Mouse (Mus musculus) MEL (cell line): ENCODE results near the gene Hoxc9.

Experiments used
- CHD1 ChIP-seq: IDR thresholded peaks from 2 replicates; pipeline ENCODE4 v1.6.1; 2012; ENCODE audit warnings: low read depth, mild to moderate bottlenecking, inconsistent platforms, low read length, improper control_type of control experiment
- CTCF ChIP-seq, 3 experiments: IDR thresholded peaks in 2 of 3; conservative IDR thresholded peaks in 1 of 3; 2 replicates each; pipeline ENCODE4 v1.5.1; 2011 to 2012; ENCODE audit warnings: low read length in 3 of 3, low read depth in 2 of 3, mild to moderate bottlenecking in 2 of 3, improper control_type of control experiment in 1 of 3, inconsistent platforms in 1 of 3, mixed read lengths in 1 of 3, moderate library complexity in 1 of 3; ENCODE audit not compliant: control insufficient read depth in 1 of 3, insufficient read depth in 1 of 3, poor library complexity in 1 of 3, severe bottlenecking in 1 of 3
- EP300 ChIP-seq, 2 experiments: IDR thresholded peaks; 2 replicates each; pipeline ENCODE4 v1.6.1; 2011; ENCODE audit warnings: improper control_type of control experiment in 2 of 2, low read length in 2 of 2, low read depth in 1 of 2, mild to moderate bottlenecking in 1 of 2
- HCFC1 ChIP-seq: IDR thresholded peaks from 2 replicates; pipeline ENCODE4 v1.6.1; 2012; ENCODE audit warnings: low read depth, mild to moderate bottlenecking, inconsistent platforms, low read length, improper control_type of control experiment, moderate library complexity
- MAX ChIP-seq: IDR thresholded peaks from 2 replicates; pipeline ENCODE4 v1.6.1; 2011; ENCODE audit warnings: low read length, improper control_type of control experiment
- POLR2A ChIP-seq, 2 experiments: IDR thresholded peaks; 2 replicates each; pipeline ENCODE4 v1.6.1; 2011 to 2012; ENCODE audit warnings: low read length in 2 of 2, mild to moderate bottlenecking in 2 of 2, control low read depth in 1 of 2, improper control_type of control experiment in 1 of 2, low read depth in 1 of 2, moderate library complexity in 1 of 2; ENCODE audit not compliant: control insufficient read depth in 1 of 2, insufficient read depth in 1 of 2, poor library complexity in 1 of 2
- UBTF ChIP-seq: IDR thresholded peaks from 2 replicates; pipeline ENCODE4 v1.6.1; 2012; ENCODE audit warnings: low read depth, mild to moderate bottlenecking, inconsistent platforms, low read length, improper control_type of control experiment, moderate library complexity, borderline replicate concordance; ENCODE audit not compliant: insufficient read depth
- USF1 ChIP-seq: IDR thresholded peaks from 2 replicates; pipeline ENCODE4 v1.6.1; 2014; ENCODE audit warnings: low read depth, mild to moderate bottlenecking, inconsistent platforms, low read length, improper control_type of control experiment, moderate library complexity
- ZC3H11A ChIP-seq: IDR thresholded peaks from 2 replicates; pipeline ENCODE4 v1.6.1; 2012; ENCODE audit warnings: low read depth, mild to moderate bottlenecking, inconsistent platforms, low read length, improper control_type of control experiment

DNA sequence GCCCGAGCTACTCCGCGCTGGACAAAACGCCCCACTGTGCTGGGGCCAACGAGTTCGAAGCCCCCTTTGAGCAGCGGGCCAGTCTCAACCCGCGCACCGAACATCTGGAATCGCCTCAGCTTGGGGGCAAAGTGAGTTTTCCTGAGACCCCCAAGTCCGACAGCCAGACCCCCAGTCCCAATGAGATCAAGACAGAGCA lies 9.0 kb upstream of the Hoxc9 start, which contains the start of gene Hoxc5:
- TF ChIP-seq UBTF (no peak), CHD1 (no peak; the same call in 1 of the 2 replicates), MAX (no peak), ZC3H11A (no peak), HCFC1 (no peak), CTCF (IDR thresholded peaks at IDR 0.05 in 2 of 3, conservative IDR thresholded peaks at IDR 0.05 in 1 of 3; ENCODE audit: control insufficient read depth in 1 of 3, insufficient read depth in 1 of 3, low read depth in 2 of 3, low read length in 3 of 3, poor library complexity in 1 of 3, severe bottlenecking in 1 of 3) (no peak), USF1 (no peak), EP300 (IDR thresholded peaks at IDR 0.05; ENCODE audit: low read depth in 1 of 2, low read length in 2 of 2) (no peak), POLR2A (IDR thresholded peaks at IDR 0.05; ENCODE audit: control insufficient read depth in 1 of 2, insufficient read depth in 1 of 2, low read depth in 1 of 2, low read length in 2 of 2, poor library complexity in 1 of 2) (no peak; a peak in 1 of 4 replicates)
